Mouse (Mus musculus): ENCODE measurements around the gene Gm9844. TPM values are rescaled to one million over a fixed set of nuclear protein-coding genes. Genes with fewer than 3 reads are reported as not detected.
A peak's percentile ranks its signal among the peaks of the same experiment; 100 is the strongest.
"Not testable (repeated sequence)": the region's sequence is repeated elsewhere in the genome, so short reads cannot be mapped to it uniquely, and the experiment has no call there.

Gene Gm9844
- total RNA-seq (2014; fragmentation: Nextera tagmentation) = 0.96 and 1.0 TPM in 2 replicates
- 5.2 and 13.0 TPM in 2 replicates for total RNA-seq (2017)

GRCm38 (mm10) chr7:24861913-24862312, at the start of gene Gm9844:
TSS of gene Gm9844 (plus strand) at chr7:24862213.
- ATAC-seq (replicated peaks; ENCODE audit: low FRiP score, low TSS enrichment, poor library complexity, severe bottlenecking) = no peak

- ATAC-seq (replicated peaks; ENCODE audit: low FRiP score, low TSS enrichment, poor library complexity, severe bottlenecking) = peak; percentile 92
Measured at GRCm38 (mm10) chr7:24817502-24817901, 44.5 kb upstream of the Gm9844 start.

GRCm38 (mm10) chr7:24824452-24824851, 37.6 kb upstream of the Gm9844 start:
- ATAC-seq (replicated peaks; ENCODE audit: low FRiP score, low TSS enrichment, poor library complexity, severe bottlenecking) = no peak

DNA sequence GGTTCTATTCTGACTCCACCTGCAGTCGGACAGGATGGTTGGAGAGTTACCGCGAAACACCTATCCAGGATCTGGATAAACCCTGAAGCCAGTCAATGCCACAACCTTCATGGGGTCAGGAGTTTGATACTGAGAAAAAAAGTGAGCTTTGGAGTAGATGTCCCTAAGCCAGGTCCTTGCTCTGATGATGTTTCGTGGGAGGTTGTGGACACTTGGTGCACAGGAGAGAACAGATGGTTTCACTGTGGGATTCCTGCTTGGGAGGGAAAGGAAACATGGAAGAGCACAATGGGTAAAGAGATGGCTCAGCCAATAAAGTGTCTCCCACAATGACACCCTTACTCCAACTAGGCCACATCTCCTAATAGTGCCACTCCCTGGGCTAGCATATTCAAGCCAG, 34.8 kb upstream of the Gm9844 start:
- ATAC-seq (replicated peaks; ENCODE audit: low FRiP score, low TSS enrichment, poor library complexity, severe bottlenecking) = no peak

DNA sequence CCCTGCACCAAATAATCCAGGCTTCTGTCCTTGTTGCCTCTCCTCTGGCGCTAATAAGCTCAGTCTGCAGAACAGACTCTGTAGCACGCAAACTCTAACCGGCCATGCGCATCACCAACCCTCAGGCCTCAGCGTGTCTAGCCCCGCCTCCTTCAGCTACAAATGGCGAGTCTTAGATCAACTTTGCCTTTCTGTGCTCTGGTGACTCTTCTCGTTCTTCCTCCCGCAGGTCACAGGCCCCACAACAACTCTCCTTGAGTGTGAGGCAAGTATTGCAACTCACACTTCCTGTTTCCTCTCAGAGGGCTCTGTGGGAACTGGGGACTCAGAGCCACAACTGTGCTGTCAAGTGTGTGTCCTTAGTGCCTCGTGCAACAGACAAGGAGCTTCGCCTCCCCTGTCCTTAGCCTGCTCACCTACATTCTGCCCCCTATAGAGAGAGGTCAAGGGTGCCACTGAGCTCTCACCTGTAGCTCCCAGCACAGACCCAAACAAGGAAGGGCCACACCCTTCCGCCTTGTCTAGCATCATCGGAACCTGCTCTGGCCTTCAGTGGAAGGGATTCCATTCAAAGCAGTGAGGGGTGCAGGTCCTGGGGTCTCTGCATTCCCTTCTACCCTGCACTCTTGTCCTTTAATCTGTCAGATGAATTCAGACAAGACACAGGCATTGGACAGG, 23.1 kb upstream of the Gm9844 start:
- peak; percentile 57; the same call in 1 of the 2 replicates for ATAC-seq (replicated peaks; ENCODE audit: low FRiP score, low TSS enrichment, poor library complexity, severe bottlenecking)

DNA sequence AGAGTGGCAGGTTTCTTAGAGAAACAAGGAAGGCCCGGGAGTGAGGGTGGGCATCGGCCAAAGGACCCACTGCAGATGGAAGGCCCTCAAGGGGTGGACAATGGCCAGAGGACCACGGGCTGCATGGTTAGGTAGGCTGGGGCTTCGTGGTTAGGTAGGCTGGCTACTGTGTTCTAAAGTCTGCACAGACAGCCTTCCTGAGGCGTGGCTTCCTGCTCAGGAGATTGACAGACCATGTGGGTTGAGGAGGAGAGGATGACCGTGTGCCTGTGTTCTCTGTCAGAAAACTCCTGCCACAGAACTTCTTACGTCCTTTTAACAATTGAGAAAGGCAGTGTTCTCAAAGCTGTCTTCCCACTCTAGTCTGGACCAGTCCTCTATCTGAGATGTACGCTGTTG, 22.6 kb upstream of the Gm9844 start:
- no peak for ATAC-seq (replicated peaks; ENCODE audit: low FRiP score, low TSS enrichment, poor library complexity, severe bottlenecking)

DNA sequence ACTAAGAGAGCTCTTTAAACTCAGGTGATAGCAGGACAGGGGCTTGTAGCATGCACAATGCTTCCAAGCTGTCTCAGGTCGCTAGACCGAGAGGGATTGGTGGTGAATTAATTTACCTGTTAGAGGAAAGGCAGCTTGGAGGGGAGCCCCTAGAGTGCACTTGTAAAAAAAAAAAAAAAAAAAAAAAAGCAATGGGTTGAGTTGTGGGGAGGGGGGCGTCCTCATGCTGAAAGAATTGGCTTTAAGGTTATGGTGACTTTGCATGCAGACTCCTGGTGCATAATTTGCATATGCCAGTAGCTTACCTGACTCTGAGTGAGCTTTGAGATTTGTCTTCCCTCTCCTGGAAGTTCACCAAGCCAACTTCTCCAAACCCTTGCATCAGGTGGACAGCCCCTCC, 21.7 kb upstream of the Gm9844 start:
- no peak for ATAC-seq (replicated peaks; ENCODE audit: low FRiP score, low TSS enrichment, poor library complexity, severe bottlenecking)

- ATAC-seq (replicated peaks; ENCODE audit: low FRiP score, low TSS enrichment, poor library complexity, severe bottlenecking) = no peak
Measured at GRCm38 (mm10) chr7:24841009-24841408, 21.0 kb upstream of the Gm9844 start.

DNA sequence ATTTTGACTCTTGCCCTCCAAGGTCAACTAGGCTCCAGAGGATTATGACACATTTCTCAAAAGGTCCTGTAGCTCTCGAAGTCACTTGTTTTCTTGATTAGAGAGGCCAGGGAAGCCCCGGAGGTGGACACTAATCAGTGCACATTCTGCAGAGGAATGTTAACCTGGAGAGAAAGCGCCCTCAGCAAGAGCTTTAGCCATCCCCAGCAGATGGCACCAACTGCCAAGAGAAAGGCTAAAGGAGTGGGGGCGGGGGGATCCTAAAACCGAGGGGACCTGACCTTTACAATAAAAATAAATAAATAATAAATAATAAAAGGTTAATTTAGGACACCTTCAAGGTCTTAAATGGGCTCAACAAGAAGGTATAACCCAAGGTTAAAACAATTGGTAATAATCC, 17.9 kb upstream of the Gm9844 start:
- ATAC-seq (replicated peaks; ENCODE audit: low FRiP score, low TSS enrichment, poor library complexity, severe bottlenecking) = no peak

DNA sequence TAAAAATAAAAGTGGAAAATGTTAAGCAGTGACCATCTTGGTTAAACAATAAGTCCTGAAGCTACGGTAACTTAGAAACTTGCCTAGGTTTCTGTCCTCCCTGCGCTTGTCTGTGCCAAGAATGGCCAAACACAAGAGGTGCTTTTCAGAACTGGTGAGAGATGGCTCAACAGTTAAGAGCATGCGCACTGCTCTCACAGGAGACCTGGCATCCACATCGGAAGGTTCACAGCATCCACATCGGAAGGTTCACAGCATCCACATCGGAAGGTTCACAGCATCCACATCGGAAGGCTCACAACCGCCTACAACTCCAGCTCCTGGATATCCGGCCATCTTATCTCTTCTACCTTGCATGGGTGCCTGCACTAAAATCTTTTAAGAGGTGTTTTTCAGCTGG, 16.8 kb upstream of the Gm9844 start:
- no peak for ATAC-seq (replicated peaks; ENCODE audit: low FRiP score, low TSS enrichment, poor library complexity, severe bottlenecking)

GRCm38 (mm10) chr7:24845713-24846112, 16.3 kb upstream of the Gm9844 start:
- peak; percentile 93 for ATAC-seq (replicated peaks; ENCODE audit: low FRiP score, low TSS enrichment, poor library complexity, severe bottlenecking)

- not testable (repeated sequence) for ATAC-seq (replicated peaks; ENCODE audit: low FRiP score, low TSS enrichment, poor library complexity, severe bottlenecking)
Measured at GRCm38 (mm10) chr7:24846576-24846975, 15.4 kb upstream of the Gm9844 start.

GRCm38 (mm10) chr7:24850162-24850561, 11.9 kb upstream of the Gm9844 start:
- ATAC-seq (replicated peaks; ENCODE audit: low FRiP score, low TSS enrichment, poor library complexity, severe bottlenecking) = no peak

- ATAC-seq (replicated peaks; ENCODE audit: low FRiP score, low TSS enrichment, poor library complexity, severe bottlenecking) = peak; percentile 62
Measured at GRCm38 (mm10) chr7:24850899-24851303, 11.1 kb upstream of the Gm9844 start.

GRCm38 (mm10) chr7:24851596-24852325, 10.3 kb upstream of the Gm9844 start:
- no peak for ATAC-seq (replicated peaks; ENCODE audit: low FRiP score, low TSS enrichment, poor library complexity, severe bottlenecking)

DNA sequence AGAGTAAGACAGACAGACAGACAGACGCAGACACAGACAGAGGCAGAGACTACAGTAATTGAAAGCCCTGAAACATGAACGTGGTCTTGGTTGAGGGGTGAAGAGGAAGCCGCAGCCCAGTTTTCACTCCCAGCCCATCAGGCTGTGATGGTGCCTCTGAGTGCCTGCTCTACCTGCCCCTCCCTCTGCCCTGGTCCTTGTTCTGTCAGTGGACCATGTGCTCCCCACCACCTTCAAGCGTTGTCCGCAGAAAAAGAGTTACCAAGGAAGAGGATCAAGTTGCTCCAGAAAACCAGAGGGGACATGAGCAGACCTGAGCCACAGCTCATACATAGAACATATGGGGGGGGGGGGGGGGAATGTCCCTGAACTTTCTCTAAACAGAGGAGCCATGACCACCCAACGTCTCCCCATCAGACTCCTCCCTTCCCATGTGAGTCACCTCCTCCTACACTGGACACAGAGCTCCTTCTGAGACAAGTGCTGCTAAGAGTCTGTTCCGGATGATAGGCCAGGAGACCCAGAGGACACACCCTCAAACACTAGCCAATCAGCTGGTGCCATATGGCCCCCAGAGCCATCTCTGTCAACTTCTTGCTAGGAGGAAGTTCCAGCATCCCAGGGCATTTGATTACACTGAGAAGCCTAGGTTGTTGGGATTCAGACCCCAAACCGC, 9.3 kb upstream of the Gm9844 start:
- peak; percentile 90 for ATAC-seq (replicated peaks; ENCODE audit: low FRiP score, low TSS enrichment, poor library complexity, severe bottlenecking)

GRCm38 (mm10) chr7:24853233-24853563, 8.8 kb upstream of the Gm9844 start:
- ATAC-seq (replicated peaks; ENCODE audit: low FRiP score, low TSS enrichment, poor library complexity, severe bottlenecking) = no peak

- ATAC-seq (replicated peaks; ENCODE audit: low FRiP score, low TSS enrichment, poor library complexity, severe bottlenecking) = no peak
Measured at GRCm38 (mm10) chr7:24853695-24854094, 8.3 kb upstream of the Gm9844 start.

- no peak for ATAC-seq (replicated peaks; ENCODE audit: low FRiP score, low TSS enrichment, poor library complexity, severe bottlenecking)
Measured at GRCm38 (mm10) chr7:24856460-24857120, 5.4 kb upstream of the Gm9844 start.

GRCm38 (mm10) chr7:24859234-24859633, 2.8 kb upstream of the Gm9844 start:
- no peak for ATAC-seq (replicated peaks; ENCODE audit: low FRiP score, low TSS enrichment, poor library complexity, severe bottlenecking)

All from megakaryocyte-erythroid progenitor cell, adult 5-6 weeks (primary cell).